Mouse (Mus musculus) testis, adult 2 months (tissue): ENCODE results near the gene Ckap5. TPM values are rescaled to one million over a fixed set of nuclear protein-coding genes. Genes with fewer than 3 reads are reported as not detected.

Experiments
- H3K27ac ChIP-seq: fragments of 200-500 bp; 2 replicates; pipeline ENCODE4 v1.5.1; 2012; ENCODE audit warnings: low read depth, low read length; ENCODE audit not compliant: control insufficient read depth, insufficient read depth
- H3K27me3 ChIP-seq: fragments of 200-500 bp; 2 replicates; pipeline ENCODE4 v1.6.1; 2012; ENCODE audit warnings: mild to moderate bottlenecking, low read length, moderate library complexity; ENCODE audit not compliant: control insufficient read depth, insufficient read depth
- H3K36me3 ChIP-seq: fragments of 200-500 bp; 2 replicates; pipeline ENCODE4 v1.6.1; 2012; ENCODE audit warnings: mild to moderate bottlenecking, low read length; ENCODE audit not compliant: control insufficient read depth, insufficient read depth
- H3K4me1 ChIP-seq: fragments of 200-500 bp; 2 replicates; pipeline ENCODE4 v1.6.1; 2012; ENCODE audit warnings: low read length; ENCODE audit not compliant: control insufficient read depth, insufficient read depth
- H3K4me3 ChIP-seq: fragments of 200-500 bp; 2 replicates; pipeline ENCODE4 v1.5.1; 2012; ENCODE audit warnings: low read depth, mild to moderate bottlenecking, low read length, moderate library complexity, mixed read lengths; ENCODE audit not compliant: control insufficient read depth
- CTCF ChIP-seq: fragments of 200-500 bp; IDR thresholded peaks from 2 replicates; pipeline ENCODE4 v1.5.1; 2012; ENCODE audit warnings: low read depth, mild to moderate bottlenecking, inconsistent platforms, low read length, moderate library complexity; ENCODE audit not compliant: control insufficient read depth, insufficient read depth, insufficient replicate concordance
- POLR2A ChIP-seq: fragments of 200-500 bp; IDR thresholded peaks from 2 replicates; pipeline ENCODE4 v1.6.1; 2012; ENCODE audit warnings: low read depth, mild to moderate bottlenecking, inconsistent platforms, low read length, moderate library complexity; ENCODE audit not compliant: control insufficient read depth
- polyA plus RNA-seq: library from polyadenylated mRNA; depleted of rRNA; stranded (reverse); fragments of >200 nt; gene quantifications from 2 replicates; pipeline ENCODE4 v1.2.3, GENCODE M21; 2012

Gene Ckap5
- polyA plus RNA-seq, 1 experiment = 36.3 TPM

- peaks cover 5% of the 10 kb centered on the region for H3K4me1 ChIP-seq
- peaks cover 2% of the 10 kb centered on the region for H3K36me3 ChIP-seq
- H3K27ac ChIP-seq = no peak overlapping the region
- H3K4me3 ChIP-seq = no peak overlapping the region
- TF ChIP-seq CTCF = no peak
- TF ChIP-seq POLR2A = no peak
- H3K27me3 ChIP-seq = no peaks in the 10 kb centered on the region
Measured at GRCm38 (mm10) chr2:91645811-91646210, 119.2 kb downstream of the Ckap5 start.

DNA sequence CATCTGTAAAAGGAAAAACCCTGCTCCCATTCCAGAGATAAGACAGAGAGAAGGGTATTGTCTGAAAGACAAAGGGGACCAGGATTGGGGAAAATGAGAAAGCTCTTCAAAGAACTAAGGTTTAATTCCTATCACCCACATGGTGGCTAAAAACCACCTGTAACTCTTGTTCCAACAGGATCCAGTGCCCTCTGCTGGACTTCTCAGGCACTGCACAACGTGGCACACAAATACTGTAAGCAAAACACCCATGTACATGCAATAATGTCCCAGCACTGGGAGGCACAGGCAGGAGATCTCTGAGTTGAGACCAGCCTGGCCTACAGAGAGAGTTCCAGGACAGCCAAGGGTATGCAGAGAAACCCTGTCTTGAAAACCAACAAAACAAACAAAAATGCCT, 120.2 kb downstream of the Ckap5 start:
- no peak for TF ChIP-seq POLR2A
- TF ChIP-seq CTCF = peak; percentile 29; the same call in 1 of the 2 replicates
- H3K4me1 ChIP-seq = peaks cover 10% of the 10 kb centered on the region
- no peaks in the 10 kb centered on the region for H3K27me3 ChIP-seq
- H3K4me3 ChIP-seq = no peak overlapping the region
- H3K36me3 ChIP-seq = peaks cover 2% of the 10 kb centered on the region
- no peak overlapping the region for H3K27ac ChIP-seq

DNA sequence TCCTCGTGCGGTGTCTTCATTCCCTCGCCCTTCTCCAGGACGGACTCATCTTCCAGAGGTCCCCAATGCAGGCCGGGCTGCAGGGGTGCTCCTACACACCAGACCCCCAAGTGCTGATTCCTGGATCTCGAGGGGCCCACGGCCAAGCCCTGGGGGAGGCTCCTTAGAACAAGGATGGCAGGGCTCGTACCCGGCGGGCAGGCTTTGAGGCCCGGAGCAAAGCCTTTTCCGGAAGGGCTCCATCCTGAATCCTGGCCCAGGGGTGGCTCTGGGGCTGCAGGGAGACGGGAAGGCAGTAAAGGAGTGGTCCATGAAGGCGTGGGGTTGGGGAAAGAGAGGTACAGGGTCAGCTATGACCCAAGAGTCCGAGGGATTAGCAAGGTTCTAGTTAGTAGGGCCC, 122.6 kb downstream of the Ckap5 start:
- H3K4me3 ChIP-seq = peak overlapping the region; percentile 99
- H3K36me3 ChIP-seq = peaks cover 2% of the 10 kb centered on the region
- TF ChIP-seq CTCF (no peak), POLR2A (no peak)
- no peaks in the 10 kb centered on the region for H3K27me3 ChIP-seq
- H3K4me1 ChIP-seq = peaks cover 28% of the 10 kb centered on the region
- peak overlapping the region; percentile 83 for H3K27ac ChIP-seq

- peak within 1 kb of the TSS; percentile 99 for H3K4me3 ChIP-seq
- peak within 1 kb of the TSS; percentile 95 for H3K27ac ChIP-seq
- peaks cover 2% of the 10 kb centered on the region for H3K36me3 ChIP-seq
- H3K4me1 ChIP-seq = peaks cover 28% of the 10 kb centered on the region
- no peaks in the 10 kb centered on the region for H3K27me3 ChIP-seq
- TF ChIP-seq CTCF (no peak), POLR2A (peak; percentile 64; the same call in 1 of the 2 replicates)
Measured at GRCm38 (mm10) chr2:91649553-91650359, 123.2 kb downstream of the Ckap5 start, which contains the start of the genes Zfp408 and Arhgap1. TSS of gene Zfp408 (minus strand) at chr2:91649791. TSS of gene Arhgap1 (plus strand) at chr2:91649860.

- TF ChIP-seq CTCF = no peak
- no peak for TF ChIP-seq POLR2A
- H3K4me3 ChIP-seq = peak overlapping the region; percentile 99
- H3K27ac ChIP-seq = peak overlapping the region; percentile 95
- no peaks in the 10 kb centered on the region for H3K27me3 ChIP-seq
- H3K4me1 ChIP-seq = peaks cover 28% of the 10 kb centered on the region
- H3K36me3 ChIP-seq = peaks cover under 1% of the 10 kb centered on the region
Measured at GRCm38 (mm10) chr2:91650360-91650995, 123.9 kb downstream of the Ckap5 start.

- Histone ChIP-seq H3K36me3 (peaks cover 3% of the 10 kb centered on the region), H3K27ac (no peak overlapping the region), H3K27me3 (no peaks in the 10 kb centered on the region), H3K4me1 (peaks cover 28% of the 10 kb centered on the region), H3K4me3 (peak overlapping the region; percentile 19)
- no peak for TF ChIP-seq CTCF
- TF ChIP-seq POLR2A = no peak
Measured at GRCm38 (mm10) chr2:91651458-91652258, 125.1 kb downstream of the Ckap5 start.
